Mouse (Mus musculus) left cerebral cortex, postnatal 4 days (tissue): Measurements from ENCODE around the gene Dlg2. TPM values are rescaled to one million over a fixed set of nuclear protein-coding genes. Genes with fewer than 3 reads are reported as not detected.

ENCODE experiments used
- DNase-seq: peaks from one replicate; pipeline ENCODE4 v3.0.0-alpha.2; 2022
- intact Hi-C: fragments of 180-260 bp; cut with DNase I; formaldehyde crosslinking; loops from one replicate; pipeline ENCODE4 v1.15.1; 2025
- total RNA-seq, 2 experiments: library from RNA; stranded (reverse); gene quantifications; 2 replicates each; pipeline ENCODE4 v1.2.3; 2021

Dlg2 gene
- total RNA-seq, 2 experiments from 2014 or later = 316 to 332 TPM

DNA sequence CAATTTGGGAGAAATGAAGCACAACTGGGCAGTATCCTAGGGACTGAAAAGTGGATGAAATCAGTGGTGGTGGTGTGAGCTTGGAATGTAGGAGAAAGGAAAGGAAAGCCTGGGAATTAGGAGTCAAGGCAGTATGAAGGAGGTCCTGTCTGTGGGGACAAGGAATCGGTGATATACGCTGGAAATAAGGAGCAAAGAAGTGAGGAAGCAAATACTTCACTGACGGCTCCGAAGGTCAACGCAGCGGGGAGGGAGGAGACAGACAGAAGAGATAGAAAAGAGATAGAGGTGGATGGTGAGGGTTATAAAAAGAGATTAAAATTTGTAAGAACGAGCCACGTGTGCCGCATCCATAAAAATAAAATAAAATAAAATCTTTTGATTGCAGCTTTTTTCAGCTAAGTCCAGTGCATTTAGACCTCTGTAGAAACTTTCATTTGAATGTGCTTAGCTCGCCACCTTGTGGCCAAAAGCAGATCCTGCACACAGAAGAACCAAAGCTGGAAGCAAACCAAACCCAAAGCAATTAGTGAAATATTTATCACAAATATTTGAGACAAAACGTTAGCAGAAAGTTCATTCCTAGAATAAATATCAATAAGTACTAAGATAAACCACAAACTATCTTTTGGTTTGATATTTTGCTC, 955.2 kb downstream of the Dlg2 start:
- intact Hi-C loops = loop anchor here (5.0 kb wide), 2 partner anchors 339 to 919 kb away; no protein-coding TSS in a partner anchor
- DNase-seq = peak; percentile 45

GRCm38 (mm10) chr7:91432563-91432962, 956.1 kb downstream of the Dlg2 start:
- intact Hi-C loops = loop anchor here (5.0 kb wide), 2 partner anchors 340 to 920 kb away; no protein-coding TSS in a partner anchor
- DNase-seq = no peak

- intact Hi-C loops = loop anchor here (5.0 kb wide), 2 partner anchors 342 to 922 kb away; no protein-coding TSS in a partner anchor
- no peak for DNase-seq
Observed at GRCm38 (mm10) chr7:91434739-91435138, 958.3 kb downstream of the Dlg2 start.

- no peak for DNase-seq
- intact Hi-C loops = no loop called here
Observed at GRCm38 (mm10) chr7:91440326-91440725, 963.9 kb downstream of the Dlg2 start.

GRCm38 (mm10) chr7:91442447-91443376, 966.2 kb downstream of the Dlg2 start:
- no peak for DNase-seq
- intact Hi-C loops = no loop called here

DNA sequence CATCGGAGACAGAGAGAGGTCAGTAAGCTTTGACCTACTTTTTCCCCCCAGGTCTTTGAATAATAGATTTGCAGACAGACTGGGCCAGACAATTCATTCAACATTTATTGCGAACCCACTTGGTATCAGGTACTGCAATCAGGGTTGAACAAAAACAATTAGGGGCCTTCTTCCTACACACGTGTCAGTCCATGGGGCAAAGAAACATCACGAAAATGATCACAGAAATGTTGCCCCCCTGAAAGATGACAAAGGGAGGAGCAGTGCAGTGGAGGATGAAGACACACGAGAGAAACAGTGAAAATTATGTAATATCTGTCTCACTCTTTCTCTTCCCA, 966.9 kb downstream of the Dlg2 start:
- intact Hi-C loops = no loop called here
- DNase-seq = no peak

- intact Hi-C loops = no loop called here
- DNase-seq = no peak
Observed at GRCm38 (mm10) chr7:91443913-91444312, 967.4 kb downstream of the Dlg2 start.

GRCm38 (mm10) chr7:91444728-91445127, 968.3 kb downstream of the Dlg2 start:
- intact Hi-C loops = no loop called here
- no peak for DNase-seq

- intact Hi-C loops = loop anchor here (5.0 to 10.0 kb wide), 2 partner anchors 568 to 636 kb away; no protein-coding TSS in a partner anchor
- no peak for DNase-seq
Observed at GRCm38 (mm10) chr7:91456796-91457195, 980.3 kb downstream of the Dlg2 start.

GRCm38 (mm10) chr7:91457207-91457606, 980.7 kb downstream of the Dlg2 start:
- intact Hi-C loops = loop anchor here (5.0 to 10.0 kb wide), 2 partner anchors 568 to 635 kb away; no protein-coding TSS in a partner anchor
- DNase-seq = peak; percentile 56

DNA sequence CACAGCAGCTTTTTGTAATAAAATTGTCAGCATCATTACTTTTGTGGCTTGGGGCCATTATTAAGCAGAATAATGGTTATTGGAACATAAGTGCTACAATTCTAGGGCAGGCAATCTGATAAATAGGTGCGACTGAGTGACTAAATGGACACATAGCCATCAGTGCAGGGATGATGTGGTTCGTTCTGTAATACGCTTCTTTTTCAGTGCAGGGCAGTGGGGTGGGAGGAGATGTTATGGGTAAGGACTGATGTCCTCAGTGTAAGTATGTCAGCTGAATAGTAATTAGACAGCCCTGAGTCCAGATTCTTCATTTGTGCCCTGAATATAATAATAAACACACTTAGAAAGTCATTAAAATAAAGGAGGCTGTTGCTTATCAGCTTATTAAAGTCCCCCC, 984.9 kb downstream of the Dlg2 start:
- intact Hi-C loops = no loop called here
- no peak for DNase-seq

DNA sequence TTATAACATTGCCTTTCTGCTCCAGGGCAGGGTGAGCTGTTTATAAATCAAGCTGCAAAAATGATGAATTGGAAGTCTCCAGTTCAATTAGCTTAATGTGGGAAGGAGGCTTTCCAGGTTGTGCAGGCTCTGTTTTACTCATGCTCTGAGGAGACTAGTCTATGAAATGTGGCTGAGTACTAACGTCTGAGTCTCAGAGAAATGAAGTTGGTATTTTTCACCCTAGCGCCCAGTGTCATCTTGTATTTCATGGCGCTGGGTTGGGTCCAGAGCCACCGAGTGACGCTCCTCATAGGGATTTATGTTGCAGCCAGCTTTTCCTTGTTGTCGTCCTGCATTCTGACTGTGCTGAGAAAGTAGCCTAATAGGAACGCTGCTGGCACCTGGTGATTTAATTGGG, 986.8 kb downstream of the Dlg2 start:
- no peak for DNase-seq
- intact Hi-C loops = no loop called here

DNA sequence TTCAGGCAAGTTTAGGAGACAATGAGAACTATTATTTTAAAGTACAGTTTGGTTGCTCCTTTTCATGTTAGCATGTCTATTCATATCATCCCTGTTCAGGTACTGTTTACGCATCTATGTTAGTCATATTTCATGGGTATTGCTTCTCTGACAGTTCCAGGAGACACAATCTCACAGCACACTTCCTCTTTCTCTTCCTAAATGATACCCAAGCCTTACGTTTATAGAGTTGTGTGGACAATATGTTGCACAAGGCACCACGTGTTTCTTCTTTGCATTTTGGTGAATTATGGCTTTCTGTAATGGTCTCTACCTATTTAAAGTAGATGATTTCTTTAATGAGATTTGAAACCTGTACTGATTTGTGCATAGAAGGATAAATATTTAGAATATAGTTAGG, 990.6 kb downstream of the Dlg2 start:
- intact Hi-C loops = no loop called here
- DNase-seq = no peak

DNA sequence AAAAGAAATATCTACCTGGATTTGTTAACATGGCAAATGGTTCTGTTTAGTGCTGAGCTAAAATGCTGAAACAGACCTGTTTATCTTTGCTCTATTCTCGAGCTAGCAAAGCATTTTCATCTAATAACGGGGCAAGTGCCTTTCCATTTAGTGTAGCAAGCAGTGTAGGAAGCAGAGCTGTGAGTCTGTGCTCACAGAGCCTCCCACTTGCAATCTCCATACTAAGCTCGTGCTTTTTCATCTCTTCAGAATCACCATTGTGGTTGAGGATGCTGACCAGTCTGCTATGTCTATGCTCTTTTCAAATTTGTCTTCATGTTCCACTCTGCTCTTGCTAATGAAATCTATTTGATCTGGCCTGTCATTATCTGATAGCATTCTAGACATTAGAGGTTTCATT, 1002.7 kb downstream of the Dlg2 start:
- intact Hi-C loops = no loop called here
- DNase-seq = no peak

DNA sequence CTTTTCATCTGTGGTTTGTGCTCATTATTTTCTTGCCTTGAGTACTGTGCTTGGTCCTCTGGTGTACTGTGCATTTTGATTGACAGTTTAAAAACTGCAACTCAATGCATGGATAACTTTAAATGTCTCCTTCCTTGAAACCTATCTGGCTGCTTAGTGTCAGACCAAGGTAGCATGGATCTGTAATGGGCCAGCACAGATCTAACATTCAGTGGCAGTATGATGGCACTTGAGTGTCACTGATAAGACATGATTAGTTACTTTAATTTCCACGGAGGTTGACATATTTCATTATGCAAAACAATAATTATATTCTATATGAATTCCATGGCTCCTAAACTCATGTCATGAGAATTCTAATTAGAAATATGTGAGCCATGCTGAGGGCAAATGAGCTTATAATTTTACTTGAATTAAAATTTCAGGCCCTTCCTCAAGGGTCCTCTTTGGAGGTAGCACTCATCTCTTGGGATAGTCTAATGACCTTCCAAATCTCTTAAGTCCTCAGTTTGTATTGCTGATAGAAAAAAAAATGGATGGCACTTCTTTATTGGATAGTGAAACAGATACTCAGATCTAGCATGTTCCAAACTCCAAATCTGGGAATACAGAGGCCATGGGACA, 1005.2 kb downstream of the Dlg2 start:
- intact Hi-C loops = no loop called here
- DNase-seq = no peak

DNA sequence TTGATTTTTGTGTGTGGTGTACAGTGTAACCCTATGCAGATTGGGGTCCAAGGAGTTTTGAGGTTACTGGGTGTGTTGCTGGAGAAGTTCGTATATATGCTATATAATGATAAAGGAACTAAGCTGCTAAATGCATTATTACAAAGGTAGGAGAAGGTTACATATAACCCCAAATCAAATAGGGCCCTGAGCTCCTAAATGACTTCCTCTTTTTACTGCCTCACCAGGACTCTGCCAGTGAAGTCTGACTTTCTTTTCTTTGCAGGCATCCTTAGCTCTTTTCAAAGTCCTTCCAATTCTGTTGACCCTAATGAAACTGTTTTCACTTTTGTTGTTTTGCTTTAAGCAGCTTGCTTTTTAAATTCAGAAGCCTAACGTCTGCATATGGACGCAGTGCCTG, 1016.8 kb downstream of the Dlg2 start:
- intact Hi-C loops = no loop called here
- no peak for DNase-seq

GRCm38 (mm10) chr7:91495526-91495925, 1019.1 kb downstream of the Dlg2 start:
- intact Hi-C loops = no loop called here
- peak; percentile 13 for DNase-seq

DNA sequence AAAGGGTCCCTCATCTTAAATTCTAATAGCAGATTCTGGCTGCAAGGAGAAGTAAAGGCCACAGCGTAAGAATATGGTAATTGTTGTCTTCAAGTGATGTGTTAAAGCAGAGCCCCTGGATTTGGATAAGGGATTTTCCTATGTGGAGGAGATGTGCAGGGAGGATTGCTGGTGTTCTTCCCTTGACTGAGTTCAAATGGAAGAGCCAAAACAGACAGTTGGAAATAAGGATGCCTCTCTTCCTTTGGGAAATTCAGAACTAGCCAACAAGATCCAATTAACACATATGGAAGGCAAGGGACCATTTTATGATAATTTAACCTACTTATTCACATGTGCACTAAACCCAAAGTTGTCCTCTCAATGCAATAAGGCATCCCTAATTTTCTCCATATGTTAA, 1034.6 kb downstream of the Dlg2 start:
- no peak for DNase-seq
- intact Hi-C loops = no loop called here

DNA sequence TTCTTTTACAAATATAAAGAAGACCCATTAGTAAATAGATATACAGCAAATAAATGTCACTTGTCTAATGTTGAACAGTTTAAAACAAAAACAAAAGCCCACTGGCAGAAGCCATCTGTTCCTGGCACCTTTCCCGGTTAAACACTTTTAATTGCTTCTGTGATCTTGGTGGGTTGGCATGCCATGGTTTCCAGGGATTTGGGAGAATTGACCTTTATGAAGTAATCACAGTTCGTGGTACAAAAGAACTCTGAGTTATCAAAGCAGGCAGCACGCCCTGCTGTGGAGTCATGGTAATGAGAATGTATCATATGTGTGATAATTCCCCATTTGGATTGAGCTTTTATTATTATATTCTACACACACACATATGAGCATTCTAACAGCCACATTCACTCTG, 1038.0 kb downstream of the Dlg2 start:
- intact Hi-C loops = no loop called here
- peak; percentile 48 for DNase-seq

GRCm38 (mm10) chr7:91516225-91516624, 1039.8 kb downstream of the Dlg2 start:
- DNase-seq = no peak

GRCm38 (mm10) chr7:91525859-91526258, 1049.4 kb downstream of the Dlg2 start:
- no peak for DNase-seq
- intact Hi-C loops = no loop called here

More at GRCm38 (mm10) chr7:91516225-91516624, 1039.8 kb downstream of the Dlg2 start:
- intact Hi-C loops = no loop called here
